Mouse (Mus musculus) frontal cortex, adult (tissue): ENCODE results near the gene Olfr520.
"Not testable (repeated sequence)": the region's sequence is repeated elsewhere in the genome, so short reads cannot be mapped to it uniquely, and the experiment has no call there.

Source experiments
- ATAC-seq: cut with Nextera tagmentation; 2 replicates; pipeline ENCODE4 v1.9.2; 2017; ENCODE audit warnings: mild to moderate bottlenecking, moderate library complexity, mixed read lengths; ENCODE audit not compliant: low TSS enrichment

Gene Olfr520

DNA sequence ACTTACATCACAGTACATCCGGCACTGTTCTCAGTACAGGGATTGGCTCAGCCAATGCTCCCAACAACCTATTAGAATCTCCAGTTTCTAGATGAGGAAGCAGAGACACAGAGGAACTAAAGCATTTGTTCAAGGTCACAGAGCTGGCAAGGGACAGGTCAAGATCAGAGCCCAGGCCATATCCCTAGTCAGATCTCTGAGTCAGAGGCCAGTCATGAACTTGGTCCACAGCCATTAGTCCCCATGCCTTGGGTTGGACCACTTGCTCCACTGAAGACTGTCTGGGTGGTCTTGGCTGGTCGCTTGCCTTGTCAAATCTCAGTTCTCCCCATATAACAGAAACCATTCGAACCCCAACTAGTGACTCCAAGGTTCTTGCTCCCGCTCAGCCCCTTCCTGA is 17.6 kb upstream of the Olfr520 start:
- no peak for ATAC-seq

DNA sequence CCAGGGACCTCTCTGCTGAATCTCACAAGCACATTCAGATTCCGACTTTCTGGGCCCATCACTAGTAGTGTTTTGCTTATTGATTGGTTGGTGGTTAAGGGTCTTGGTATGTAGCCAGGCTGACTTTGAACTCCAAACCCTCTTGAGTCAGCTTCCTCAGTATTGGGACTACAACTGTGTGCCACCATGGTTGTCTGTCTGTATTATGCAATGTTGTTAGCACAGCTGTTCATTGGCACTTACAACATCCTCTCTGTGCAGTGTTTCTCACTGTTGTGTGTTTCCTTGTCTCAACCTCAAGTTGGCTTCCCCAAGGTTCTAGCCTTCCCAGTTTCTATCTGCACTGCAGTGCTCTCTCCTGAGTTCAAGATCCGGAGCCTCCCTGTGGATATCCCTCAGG is 13.5 kb upstream of the Olfr520 start:
- no peak for ATAC-seq

DNA sequence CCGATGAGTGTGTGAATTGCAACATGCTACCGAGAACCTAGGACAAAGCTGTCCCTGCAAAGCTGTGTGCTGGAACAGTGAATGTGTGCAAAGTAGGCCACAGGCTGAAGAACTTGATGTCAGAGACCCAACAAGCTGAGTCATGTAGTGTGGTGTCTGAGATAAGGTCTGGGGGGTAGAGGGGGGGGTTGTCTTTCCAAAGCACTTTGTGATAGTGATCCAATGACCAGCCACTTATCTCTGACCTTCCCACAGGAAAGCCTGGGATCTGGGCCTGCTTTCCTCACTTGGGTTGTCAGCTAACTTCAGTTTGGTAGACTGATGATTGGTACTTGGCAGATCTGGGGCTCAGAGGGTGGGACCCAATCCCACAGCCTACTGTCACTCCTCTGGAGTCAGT is 4.5 kb downstream of the Olfr520 start:
- ATAC-seq, result no peak

DNA sequence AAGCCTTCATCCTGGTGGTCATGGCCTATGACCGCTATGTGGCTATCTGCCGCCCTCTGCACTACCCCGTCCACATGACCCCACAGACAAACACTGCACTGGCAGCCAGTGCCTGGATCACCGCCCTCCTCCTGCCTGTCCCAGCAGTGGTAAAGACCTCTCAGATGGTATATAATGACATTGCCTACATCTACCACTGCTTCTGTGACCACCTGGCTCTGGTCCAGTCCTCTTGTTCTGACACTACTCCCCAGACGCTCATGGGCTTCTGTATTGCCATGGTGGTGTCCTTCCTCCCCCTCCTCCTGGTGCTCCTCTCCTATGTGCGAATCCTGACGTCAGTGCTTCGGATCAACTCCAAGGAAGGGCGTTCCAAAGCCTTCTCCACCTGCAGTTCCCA is 5.4 kb downstream of the Olfr520 start:
- not testable (repeated sequence) for ATAC-seq

DNA sequence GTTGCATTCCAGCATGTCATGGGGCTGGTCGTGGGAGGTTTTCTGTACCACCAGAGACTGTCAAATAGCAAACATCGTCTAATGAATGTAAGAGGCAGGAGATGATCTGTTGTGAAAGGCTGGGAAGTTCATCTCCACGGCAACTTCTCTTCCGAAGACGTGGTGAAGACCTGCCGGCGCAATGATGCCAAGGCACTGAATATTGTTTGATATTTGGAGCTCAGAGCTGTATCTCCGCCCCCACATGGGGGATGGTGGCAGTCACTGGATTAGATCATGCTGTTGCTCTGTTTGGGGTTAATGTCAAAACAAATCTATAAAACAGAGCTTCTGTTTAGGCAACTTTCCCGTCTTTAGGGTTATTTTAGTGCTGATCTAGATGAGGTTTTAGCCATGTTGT is 9.2 kb downstream of the Olfr520 start:
- no peak for ATAC-seq

DNA sequence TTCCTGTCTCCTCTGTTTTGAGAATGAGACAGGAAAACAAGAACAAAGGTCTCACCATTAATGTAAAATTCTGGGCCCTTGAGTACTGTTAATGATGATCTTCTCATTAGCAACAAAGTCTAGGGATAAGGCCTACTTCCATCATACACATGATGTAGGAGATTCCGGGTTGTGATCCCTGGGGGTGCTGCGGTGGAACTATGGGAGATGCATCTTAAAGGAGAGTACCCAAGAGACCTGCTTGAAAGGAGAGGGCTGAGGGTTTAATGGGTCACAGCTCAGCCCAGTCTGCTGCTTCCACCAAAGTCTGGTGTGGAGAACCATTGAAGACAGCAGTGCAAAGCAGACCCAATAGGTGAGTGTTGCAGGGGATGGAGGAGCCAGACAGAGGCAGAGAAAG is 33.1 kb downstream of the Olfr520 start, which contains the start of gene Olfr521:
Olfr521 (plus strand) TSS at position 301 of the 400 bp plus-strand sequence.
- ATAC-seq, result no peak

DNA sequence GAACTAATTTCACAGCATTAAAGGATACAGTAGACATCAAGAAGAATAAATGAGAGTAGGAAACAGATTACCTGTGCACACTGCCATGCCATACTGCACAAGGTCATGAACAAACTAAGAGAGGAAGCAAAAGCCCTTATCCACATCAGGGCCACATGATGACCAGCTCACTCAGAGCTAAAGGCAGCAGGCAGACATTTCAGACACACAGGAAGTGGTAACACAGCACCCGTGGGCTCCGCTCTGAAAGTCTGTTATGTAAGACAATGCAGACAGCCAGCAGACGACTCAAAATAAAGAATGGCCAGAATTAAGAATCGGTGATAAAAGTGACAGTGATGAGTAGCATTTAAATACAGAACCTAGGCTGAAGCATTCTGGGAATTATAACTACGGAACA is 51.3 kb downstream of the Olfr520 start:
- no peak; the same call in 1 of the 2 replicates for ATAC-seq

DNA sequence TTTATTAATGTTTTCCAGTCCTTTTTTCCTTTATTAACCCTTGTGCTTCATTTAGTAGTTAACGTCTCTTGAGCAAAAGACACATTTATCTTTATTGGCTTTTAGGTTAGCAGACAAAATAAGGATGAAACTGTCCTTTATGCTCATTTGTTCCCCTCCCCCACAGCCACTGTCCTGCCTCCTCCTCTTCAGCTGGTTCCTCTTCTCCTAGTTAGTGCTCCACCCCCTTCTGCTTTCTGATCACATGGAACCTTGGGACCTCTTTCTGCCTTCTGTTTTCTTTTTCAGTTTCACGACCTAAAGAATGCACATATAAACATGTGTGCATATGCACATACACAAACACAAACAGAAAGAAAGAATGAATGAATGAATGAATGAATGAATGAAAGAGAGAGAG is 51.8 kb downstream of the Olfr520 start:
- no peak for ATAC-seq

DNA sequence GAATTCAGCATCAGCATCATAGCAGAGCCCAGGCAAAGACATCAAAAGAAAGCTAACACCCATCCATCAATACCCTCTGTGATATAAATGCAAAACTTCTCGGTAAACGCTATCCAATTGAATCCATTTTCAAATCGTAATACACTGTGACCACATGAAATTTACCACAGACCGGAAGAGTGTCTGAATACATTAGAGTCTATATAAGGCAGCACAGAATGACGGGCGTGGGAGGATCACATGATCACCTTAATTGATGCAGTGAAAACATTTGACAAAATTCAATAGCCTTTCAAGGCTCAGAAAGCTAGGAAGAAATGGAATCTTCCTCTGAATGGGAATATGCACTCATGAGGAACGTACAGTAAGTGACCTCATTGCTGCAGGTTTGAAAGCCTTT is 53.3 kb downstream of the Olfr520 start:
- ATAC-seq, result no peak; the same call in 1 of the 2 replicates

DNA sequence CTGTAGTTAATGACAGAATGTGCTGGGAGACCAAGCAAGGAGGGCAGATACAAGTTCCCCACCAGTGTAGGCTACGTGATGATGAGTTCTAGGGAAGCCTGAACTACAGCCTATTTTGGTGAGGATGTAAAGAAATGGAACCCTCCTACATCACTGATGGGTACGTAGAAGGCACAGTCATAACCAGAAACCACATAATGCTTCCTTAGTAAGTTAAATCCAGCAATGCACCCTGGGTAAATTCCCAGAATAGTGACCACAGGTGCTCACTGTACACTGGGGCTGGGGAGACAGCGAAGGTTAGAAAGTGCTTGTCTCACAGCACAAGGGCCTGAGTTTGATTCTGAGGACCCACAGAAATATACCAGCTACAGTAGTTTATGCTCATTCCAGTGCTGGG is 55.5 kb downstream of the Olfr520 start:
- no peak for ATAC-seq
